In the genomic region with DNA sequence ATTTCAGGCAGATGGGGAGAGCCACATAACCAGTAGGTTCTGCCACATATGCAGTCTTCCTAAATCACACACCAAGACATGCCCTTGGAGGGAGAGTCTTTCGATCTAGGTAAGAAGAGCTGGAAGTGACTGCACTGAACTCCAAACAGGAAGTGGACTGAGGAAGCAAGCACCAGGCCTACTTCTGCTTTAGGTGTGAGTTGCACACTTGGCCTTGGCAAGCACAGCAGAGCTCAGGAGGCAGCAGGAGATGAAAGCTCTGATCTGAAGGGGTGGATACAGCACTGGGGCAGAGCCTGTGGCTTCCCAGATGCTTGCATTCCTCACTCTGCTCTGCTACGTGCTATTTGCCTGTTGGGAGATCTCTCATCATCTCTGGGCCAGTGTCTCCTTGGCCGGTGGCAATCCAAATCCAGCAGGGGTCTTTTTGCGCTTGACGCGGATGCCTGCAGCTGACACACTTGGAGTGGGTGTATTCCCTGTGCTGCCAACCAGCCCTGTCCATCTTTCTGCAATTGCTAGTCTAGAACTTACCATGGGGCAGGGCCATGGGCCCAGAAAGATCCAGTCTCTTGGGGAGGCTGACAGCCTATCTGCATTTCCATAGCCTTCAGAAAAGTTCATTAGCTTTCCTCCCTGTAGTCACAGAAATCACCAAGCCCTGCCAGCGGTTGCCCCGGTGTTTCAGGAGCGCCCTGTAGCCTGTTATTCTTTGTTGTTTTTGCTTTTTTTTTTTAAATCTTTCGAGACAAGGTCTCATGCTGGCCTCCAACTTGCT, we compare ENCODE assay signal across 11 mouse cellular contexts. TPM values are rescaled to one million over a fixed set of nuclear protein-coding genes. Genes with fewer than 3 reads are reported as not detected.
DNase-seq lines count a peak whose midpoint lies in the region; ATAC-seq and TF ChIP-seq lines count a peak whose summit lies in the region.
"Had no signal": no experiment of that assay in that cellular context is flagged by ENCODE, and none has a peak within 500 bp of the region (broad histone marks: within the 10 kb centered on the region; RNA-seq: fewer than 3 reads in every experiment).

No protein-coding gene starts in this region.

- H3K36me3 ChIP-seq in liver, embryonic 11.5 days (ENCODE audit: control insufficient read depth, insufficient read depth, low read length): no peaks in the 10 kb centered on the region
- no peaks in the 10 kb centered on the region for H3K36me3 ChIP-seq in stomach, postnatal 0 days (ENCODE audit: control insufficient read depth, insufficient read depth, low read length)
- H3K36me3 ChIP-seq: midbrain, embryonic 15.5 days had no signal

- no peak for TF ChIP-seq EP300 in stomach, postnatal 0 days (optimal IDR thresholded peaks at IDR 0.05)

- H3K9ac ChIP-seq in liver, embryonic 11.5 days (ENCODE audit: low read depth, low read length): no peak overlapping the region
- no peak overlapping the region for H3K9ac ChIP-seq in stomach, postnatal 0 days (ENCODE audit: low read length)
- H3K9ac ChIP-seq: midbrain, embryonic 15.5 days had no signal

- H3K27me3 ChIP-seq in liver, embryonic 11.5 days (replicated peaks; ENCODE audit: control insufficient read depth, insufficient read depth, low read length): no peaks in the 10 kb centered on the region
- no peaks in the 10 kb centered on the region for H3K27me3 ChIP-seq in stomach, postnatal 0 days (ENCODE audit: control insufficient read depth, insufficient read depth, low read length)
- H3K27me3 ChIP-seq: midbrain, embryonic 15.5 days had no signal

- peak; percentile 22 for DNase-seq in gastrocnemius, adult 2 months
- DNase-seq in gastrocnemius, postnatal 14 days: no peak
- DNase-seq in spleen, postnatal 36 days (ENCODE audit: low spot score in 2 of 2): peak; percentile 65 to 72
- no peak for DNase-seq in spleen, adult 12 weeks (ENCODE audit: low spot score)
- DNase-seq in liver, embryonic 11.5 days (ENCODE audit: low spot score): no peak
- no peak for DNase-seq in stomach, postnatal 0 days (ENCODE audit: low spot score)
- DNase-seq in c-Kit-positive CD71-positive TER-119-positive erythroid progenitor cells, embryonic 14.5 days (ENCODE audit: low spot score): no peak
- no peak for DNase-seq in urinary bladder, postnatal 36 days (ENCODE audit: low spot score in 2 of 2)

- 70% methylated on average over 10 of the region's 10 CpGs for WGBS in liver, embryonic 11.5 days
- WGBS in stomach, postnatal 0 days: 71% methylated on average over 10 of the region's 10 CpGs

- ATAC-seq in liver, embryonic 11.5 days (replicated peaks; ENCODE audit: low FRiP score): no peak
- ATAC-seq in stomach, postnatal 0 days (ENCODE audit: low FRiP score, low TSS enrichment): no peak
- ATAC-seq: midbrain, embryonic 15.5 days had no signal

- no peak overlapping the region for H3K4me3 ChIP-seq in gastrocnemius, adult 2 months
- no peak overlapping the region for H3K4me3 ChIP-seq in liver, embryonic 11.5 days (ENCODE audit: low read depth, low read length)
- no peak overlapping the region for H3K4me3 ChIP-seq in stomach, postnatal 0 days (ENCODE audit: low read depth, low read length)
- H3K4me3 ChIP-seq: erythroblast, embryonic 14.5 days; midbrain, embryonic 15.5 days had no signal

- TF ChIP-seq CTCF in gastrocnemius, adult 2 months (IDR thresholded peaks at IDR 0.05): no peak
- TF ChIP-seq CTCF in stomach, postnatal 0 days (IDR thresholded peaks at IDR 0.05; ENCODE audit: low read depth): no peak

- intact Hi-C loops in gastrocnemius, adult 2 months (cut with DNase I): no loop called here
- intact Hi-C loops in gastrocnemius, postnatal 14 days (cut with DNase I; ENCODE audit: low total_unique reads): no loop called here

- H3K27ac ChIP-seq in gastrocnemius, adult 2 months: peak overlapping the region; percentile 76
- H3K27ac ChIP-seq in liver, embryonic 11.5 days (ENCODE audit: low read depth, low read length): peak overlapping the region; percentile 62
- H3K27ac ChIP-seq in stomach, postnatal 0 days (replicated peaks): peak overlapping the region; percentile 40; the same call in 1 of the 2 replicates
- H3K27ac ChIP-seq: midbrain, embryonic 15.5 days had no signal

- no peaks in the 10 kb centered on the region for H3K9me3 ChIP-seq in liver, embryonic 11.5 days (ENCODE audit: control insufficient read depth, low read length)
- H3K9me3 ChIP-seq in stomach, postnatal 0 days (ENCODE audit: control insufficient read depth, low read length): no peaks in the 10 kb centered on the region
- H3K9me3 ChIP-seq: midbrain, embryonic 15.5 days had no signal

- H3K4me2 ChIP-seq in liver, embryonic 11.5 days: no peak overlapping the region
- H3K4me2 ChIP-seq in stomach, postnatal 0 days (replicated peaks; ENCODE audit: low read depth): no peak overlapping the region
- H3K4me2 ChIP-seq: midbrain, embryonic 15.5 days had no signal

- H3K4me1 ChIP-seq in liver, embryonic 11.5 days (replicated peaks; ENCODE audit: control insufficient read depth, insufficient read depth, low read length): peaks cover 44% of the 10 kb centered on the region
- H3K4me1 ChIP-seq in stomach, postnatal 0 days (replicated peaks; ENCODE audit: control insufficient read depth, insufficient read depth): 0 out of 2 replicates have a peak, but pooled peaks cover 5% of the 10 kb centered on the region
- H3K4me1 ChIP-seq: midbrain, embryonic 15.5 days had no signal

RNA-seq across cellular contexts. Expression of a gene that starts 25.8 kb away (rescaled TPM):
- not detected for total RNA-seq in gastrocnemius, adult 2 months (2021)
- not detected for total RNA-seq in gastrocnemius, postnatal 14 days (2021)
- not detected in 2 replicates for polyA plus RNA-seq in liver, embryonic 11.5 days (2014; fragmentation: Nextera tagmentation; extraction: Ambion mirVana)
- polyA plus RNA-seq in stomach, postnatal 0 days (2015; fragmentation: Nextera tagmentation; extraction: Ambion mirVana): 0.18 and 0.35 TPM in 2 replicates
- total RNA-seq: ES-E14 had no signal
- polyA plus RNA-seq: erythroblast, embryonic 14.5 days had no signal

RNA-seq across cellular contexts. Expression of a gene that starts 34.0 kb away (rescaled TPM):
- 1 to 10 TPM; 4.4 to 4.5 TPM for total RNA-seq in gastrocnemius, adult 2 months (2021)
- 10 to 100 TPM in 1 of 2 experiments, 1 to 10 TPM in 1; 8.3 to 10.7 TPM for total RNA-seq in gastrocnemius, postnatal 14 days (2021)
- polyA plus RNA-seq in liver, embryonic 11.5 days (2014; fragmentation: Nextera tagmentation; extraction: Ambion mirVana): 29.5 and 30.3 TPM in 2 replicates
- polyA plus RNA-seq in stomach, postnatal 0 days (2015; fragmentation: Nextera tagmentation; extraction: Ambion mirVana): 9.6 and 10.6 TPM in 2 replicates

RNA-seq across cellular contexts. Expression of a gene that starts 41.1 kb away (rescaled TPM):
- total RNA-seq in gastrocnemius, adult 2 months (2021): not detected
- under 1 TPM; 0.44 to 0.57 TPM for total RNA-seq in gastrocnemius, postnatal 14 days (2021)
- polyA plus RNA-seq in liver, embryonic 11.5 days (2014; fragmentation: Nextera tagmentation; extraction: Ambion mirVana): 16.4 and 18.0 TPM in 2 replicates
- polyA plus RNA-seq in stomach, postnatal 0 days (2015; fragmentation: Nextera tagmentation; extraction: Ambion mirVana): 2.1 and 2.4 TPM in 2 replicates

Comparison
In these comparisons a context has a peak if more than half of its experiments do, and no peak if none do; other contexts are left out.
1. DNase-seq: peak in gastrocnemius, adult 2 months (single experiment) and spleen, postnatal 36 days (2 of 2); none in gastrocnemius, postnatal 14 days (single experiment), spleen, adult 12 weeks (single experiment), liver, embryonic 11.5 days (single experiment), stomach, postnatal 0 days (single experiment), c-Kit-positive CD71-positive TER-119-positive erythroid progenitor cells, embryonic 14.5 days (single experiment) and urinary bladder, postnatal 36 days (0 of 2).
2. Peak in every context shown above with its lines, with median percentiles within 50 percentile points of each other: H3K27ac ChIP-seq.